Mouse (Mus musculus): ENCODE data around the gene Cep68.

The Cep68 gene

GRCm38 (mm10) chr11:20249296-20250110 lies at the start of gene Cep68:
Gene Cep68, minus strand, starts transcription at chr11:20249429.
- DNase-seq (ENCODE audit: extremely low read depth, insufficient read length, low spot score) = peak; percentile 92

GRCm38 (mm10) chr11:20284463-20284862 lies 35.2 kb upstream of the Cep68 start:
- no peak for DNase-seq (ENCODE audit: extremely low read depth, insufficient read length, low spot score)

- no peak for DNase-seq (ENCODE audit: extremely low read depth, insufficient read length, low spot score)
These were observed 33.5 kb upstream of the Cep68 start for GRCm38 (mm10) chr11:20282601-20283219.

- DNase-seq (ENCODE audit: extremely low read depth, insufficient read length, low spot score) = no peak
These were observed 31.8 kb upstream of the Cep68 start for GRCm38 (mm10) chr11:20280982-20281381.

- DNase-seq (ENCODE audit: extremely low read depth, insufficient read length, low spot score) = no peak
These were observed 29.5 kb upstream of the Cep68 start for GRCm38 (mm10) chr11:20278702-20279101.

- DNase-seq (ENCODE audit: extremely low read depth, insufficient read length, low spot score) = peak; percentile 68
These were observed 27.9 kb upstream of the Cep68 start for GRCm38 (mm10) chr11:20277106-20277505.

GRCm38 (mm10) chr11:20275974-20276373 lies 26.7 kb upstream of the Cep68 start:
- no peak for DNase-seq (ENCODE audit: extremely low read depth, insufficient read length, low spot score)

- no peak for DNase-seq (ENCODE audit: extremely low read depth, insufficient read length, low spot score)
These were observed 20.7 kb upstream of the Cep68 start for GRCm38 (mm10) chr11:20269885-20270284.

- DNase-seq (ENCODE audit: extremely low read depth, insufficient read length, low spot score) = no peak
These were observed 13.6 kb upstream of the Cep68 start for GRCm38 (mm10) chr11:20262628-20263380.

- no peak for DNase-seq (ENCODE audit: extremely low read depth, insufficient read length, low spot score)
These were observed 5.6 kb upstream of the Cep68 start for GRCm38 (mm10) chr11:20254791-20255190.

- DNase-seq (ENCODE audit: extremely low read depth, insufficient read length, low spot score) = peak; percentile 22
These were observed 3.9 kb upstream of the Cep68 start for GRCm38 (mm10) chr11:20253088-20253487.

- DNase-seq (ENCODE audit: extremely low read depth, insufficient read length, low spot score) = no peak
These were observed 1.4 kb upstream of the Cep68 start for GRCm38 (mm10) chr11:20250476-20251178.

- DNase-seq (ENCODE audit: extremely low read depth, insufficient read length, low spot score) = no peak
These were observed 389 bp downstream of the Cep68 start for GRCm38 (mm10) chr11:20248840-20249239.

GRCm38 (mm10) chr11:20248277-20248676 lies 952 bp downstream of the Cep68 start:
- DNase-seq (ENCODE audit: extremely low read depth, insufficient read length, low spot score) = no peak

GRCm38 (mm10) chr11:20247146-20247855 lies 1.9 kb downstream of the Cep68 start:
- no peak for DNase-seq (ENCODE audit: extremely low read depth, insufficient read length, low spot score)

GRCm38 (mm10) chr11:20246616-20247015 lies 2.6 kb downstream of the Cep68 start:
- no peak for DNase-seq (ENCODE audit: extremely low read depth, insufficient read length, low spot score)

- DNase-seq (ENCODE audit: extremely low read depth, insufficient read length, low spot score) = no peak
These were observed 3.9 kb downstream of the Cep68 start for GRCm38 (mm10) chr11:20245316-20245715.

- no peak for DNase-seq (ENCODE audit: extremely low read depth, insufficient read length, low spot score)
These were observed 4.6 kb downstream of the Cep68 start for GRCm38 (mm10) chr11:20244336-20245290.
